Mouse (Mus musculus) urinary bladder, postnatal 10 days (tissue): ENCODE results near the gene Tecpr1.

Experiments used
- DNase-seq: peaks from one replicate; pipeline ENCODE4 v3.0.0; 2022; ENCODE audit warnings: low spot score

The Tecpr1 gene

GRCm38 (mm10) chr5:144251876-144252577 is 28.6 kb upstream of the Tecpr1 start:
- DNase-seq = no peak

- DNase-seq = no peak
Measured at GRCm38 (mm10) chr5:144249871-144250270, 26.5 kb upstream of the Tecpr1 start.

- DNase-seq = no peak
Measured at GRCm38 (mm10) chr5:144247906-144248585, 24.6 kb upstream of the Tecpr1 start.

- DNase-seq = no peak
Measured at GRCm38 (mm10) chr5:144247307-144247706, 23.9 kb upstream of the Tecpr1 start.

GRCm38 (mm10) chr5:144246669-144247068 is 23.3 kb upstream of the Tecpr1 start:
- no peak for DNase-seq

GRCm38 (mm10) chr5:144245592-144245991 is 22.2 kb upstream of the Tecpr1 start:
- DNase-seq = no peak

GRCm38 (mm10) chr5:144243901-144244487 is 20.6 kb upstream of the Tecpr1 start, which contains the start of gene Bri3:
TSS of gene Bri3 (plus strand) at chr5:144244437.
- DNase-seq = no peak

- no peak for DNase-seq
Measured at GRCm38 (mm10) chr5:144238969-144239368, 15.6 kb upstream of the Tecpr1 start.

- DNase-seq = no peak
Measured at GRCm38 (mm10) chr5:144234714-144235113, 11.3 kb upstream of the Tecpr1 start.

- no peak for DNase-seq
Measured at GRCm38 (mm10) chr5:144234222-144234621, 10.8 kb upstream of the Tecpr1 start.

GRCm38 (mm10) chr5:144232531-144232930 is 9.1 kb upstream of the Tecpr1 start:
- DNase-seq = no peak

- DNase-seq = no peak
Measured at GRCm38 (mm10) chr5:144231410-144231809, 8.0 kb upstream of the Tecpr1 start.

GRCm38 (mm10) chr5:144230216-144230615 is 6.8 kb upstream of the Tecpr1 start:
- DNase-seq = no peak

- DNase-seq = no peak
Measured at GRCm38 (mm10) chr5:144226220-144226619, 2.8 kb upstream of the Tecpr1 start.

- no peak for DNase-seq
Measured at GRCm38 (mm10) chr5:144223899-144224816, 743 bp upstream of the Tecpr1 start.

- no peak for DNase-seq
Measured at GRCm38 (mm10) chr5:144222811-144223502, 458 bp downstream of the Tecpr1 start.

GRCm38 (mm10) chr5:144221305-144221704 is 2.1 kb downstream of the Tecpr1 start:
- no peak for DNase-seq

GRCm38 (mm10) chr5:144219936-144220335 is 3.5 kb downstream of the Tecpr1 start:
- no peak for DNase-seq

GRCm38 (mm10) chr5:144219306-144219705 is 4.1 kb downstream of the Tecpr1 start:
- DNase-seq = no peak

- DNase-seq = no peak
Measured at GRCm38 (mm10) chr5:144218061-144218460, 5.4 kb downstream of the Tecpr1 start.

GRCm38 (mm10) chr5:144215992-144216391 is 7.4 kb downstream of the Tecpr1 start:
- no peak for DNase-seq
